Mouse (Mus musculus) testis, postnatal 14 days (tissue): Measurements from ENCODE around the gene Dnm1.
"Not testable (repeated sequence)": the region's sequence is repeated elsewhere in the genome, so short reads cannot be mapped to it uniquely, and the experiment has no call there.

Experiments used
- DNase-seq: peaks from one replicate; pipeline ENCODE4 v3.0.0; 2021; ENCODE audit warnings: low spot score

Gene Dnm1

DNA sequence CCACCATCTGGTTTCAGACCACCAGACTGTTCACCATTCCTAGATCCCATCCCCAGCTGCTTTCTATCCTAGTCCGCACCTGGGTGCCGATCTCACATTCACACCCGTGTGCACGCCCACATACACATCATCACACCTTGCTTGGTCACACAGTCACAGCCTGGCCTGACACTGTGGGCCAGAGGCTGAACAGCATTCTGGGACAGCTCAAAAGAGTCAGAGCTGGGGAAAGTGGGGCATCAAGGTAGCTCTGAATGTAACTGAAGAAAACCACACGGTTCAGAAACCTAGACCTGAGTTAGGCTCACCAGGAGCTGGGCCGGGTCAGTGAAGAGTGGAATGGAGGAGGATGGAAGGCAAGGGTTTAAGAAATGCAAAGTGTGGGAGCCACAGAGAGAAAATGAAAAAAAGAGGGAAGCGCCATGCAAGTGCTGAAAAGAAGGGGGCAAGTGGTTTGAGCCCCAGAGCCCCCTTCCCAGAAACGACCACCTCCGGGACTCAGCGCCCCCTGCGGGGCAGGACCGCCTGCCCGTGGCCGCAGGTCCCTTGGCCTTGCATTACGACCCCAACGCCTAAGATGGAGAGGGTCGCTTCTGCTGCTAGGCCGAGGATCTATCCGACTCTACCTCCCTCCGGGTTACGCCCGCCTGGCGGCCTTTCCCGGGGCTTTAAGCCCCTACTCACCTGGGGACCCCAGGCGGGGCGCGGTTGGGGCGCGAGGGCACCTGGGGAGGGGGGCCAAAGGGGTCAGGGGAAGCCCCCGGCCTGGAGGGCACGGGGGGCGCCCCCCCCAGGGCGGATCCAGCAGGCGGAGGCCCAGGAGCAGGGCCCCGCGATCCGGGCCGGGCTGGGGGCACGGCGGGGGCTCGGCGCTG, 41.5 kb downstream of the Dnm1 start:
- DNase-seq = no peak

GRCm38 (mm10) chr2:32310096-32310845, 42.9 kb downstream of the Dnm1 start:
- DNase-seq = no peak

- no peak for DNase-seq
Observed at GRCm38 (mm10) chr2:32308870-32309568, 44.1 kb downstream of the Dnm1 start.

GRCm38 (mm10) chr2:32307941-32308760, 45.0 kb downstream of the Dnm1 start:
- DNase-seq = no peak

DNA sequence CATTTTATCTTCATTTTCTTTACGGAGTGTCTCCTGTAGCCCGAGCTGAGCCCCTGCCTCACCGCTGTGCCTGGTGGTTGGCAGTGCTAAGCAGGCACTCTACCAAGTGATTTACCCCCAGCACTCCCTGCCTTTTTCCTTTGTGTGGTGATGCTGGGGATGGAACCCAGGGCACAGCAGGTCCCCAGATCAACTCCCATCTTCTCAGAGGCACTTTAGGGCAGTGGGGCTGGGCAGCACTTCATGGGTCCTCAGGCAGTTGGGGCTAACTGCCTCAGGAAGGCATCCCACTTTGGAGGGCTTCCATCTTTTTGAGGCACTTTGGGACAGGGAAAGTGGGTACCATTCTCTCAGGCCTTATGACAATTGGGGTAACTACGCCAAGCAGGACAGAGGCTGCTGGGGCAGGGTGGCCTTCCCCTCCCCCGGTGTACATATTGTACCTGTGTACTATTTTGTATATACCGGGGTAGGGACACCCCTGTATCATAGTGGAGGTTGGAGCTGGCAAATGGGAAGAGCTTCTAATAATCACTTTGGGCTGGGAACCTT, 45.8 kb downstream of the Dnm1 start:
- DNase-seq = no peak

DNA sequence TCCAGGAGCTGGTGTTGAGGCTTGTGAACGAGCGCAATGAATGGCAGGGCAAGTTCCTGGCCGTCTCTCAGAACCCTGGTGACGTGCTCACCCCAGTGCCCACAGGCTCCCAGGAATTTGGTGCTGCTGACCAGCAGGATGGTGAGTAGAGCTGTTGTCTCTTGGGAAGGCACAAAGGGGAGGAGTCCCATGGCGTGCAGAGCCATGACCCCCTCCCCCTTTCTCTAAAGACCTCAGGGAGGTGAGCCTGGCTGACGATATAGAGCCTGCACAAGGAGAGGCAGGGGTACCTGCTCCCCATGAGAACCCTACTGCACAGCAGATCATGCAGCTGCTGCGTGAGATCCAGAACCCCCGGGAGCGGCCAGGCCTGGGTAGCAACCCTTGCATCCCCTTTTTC, 47.0 kb downstream of the Dnm1 start:
- no peak for DNase-seq

DNA sequence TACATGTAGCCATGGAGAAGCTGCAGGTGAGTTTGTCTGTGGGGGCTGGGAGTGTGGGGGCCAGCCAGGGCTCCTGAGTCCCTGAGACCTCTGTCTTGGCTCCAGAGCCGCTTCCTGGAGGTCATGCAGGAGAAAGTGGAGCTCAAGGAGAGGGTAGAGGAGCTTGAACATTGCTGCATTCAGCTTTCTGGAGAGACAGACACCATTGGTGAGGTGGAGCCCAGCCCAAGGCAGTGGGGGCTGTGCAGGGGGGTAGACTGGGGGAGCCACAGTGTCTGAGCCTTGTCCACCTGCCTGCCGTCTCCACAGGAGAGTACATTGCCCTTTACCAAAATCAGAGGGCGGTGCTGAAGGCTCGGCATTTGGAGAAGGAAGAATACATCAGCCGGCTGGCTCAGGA, 47.5 kb downstream of the Dnm1 start:
- DNase-seq = no peak

- DNase-seq = no peak
Observed at GRCm38 (mm10) chr2:32304145-32304832, 48.8 kb downstream of the Dnm1 start.

GRCm38 (mm10) chr2:32302952-32303351, 50.2 kb downstream of the Dnm1 start:
- no peak for DNase-seq

DNA sequence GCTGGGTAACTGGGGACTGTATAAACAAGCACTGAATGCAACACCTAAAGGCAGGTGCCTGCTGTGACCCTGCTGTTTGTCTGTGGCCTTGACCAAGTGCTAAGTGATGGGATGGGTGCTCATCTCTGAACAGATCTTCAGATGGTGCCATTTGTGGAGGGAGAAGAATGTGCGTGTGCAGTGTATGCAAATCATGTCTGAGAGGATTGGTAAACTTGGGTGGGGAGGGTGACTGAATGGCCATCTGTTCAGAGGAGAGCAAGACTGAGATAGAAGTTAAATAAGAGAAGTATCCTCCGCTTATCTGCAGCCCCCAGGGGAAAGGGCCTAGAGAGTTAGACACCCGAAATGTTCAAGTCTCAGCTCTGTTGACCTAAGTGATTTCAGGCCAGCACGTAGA, 53.7 kb downstream of the Dnm1 start:
- DNase-seq = no peak

GRCm38 (mm10) chr2:32295842-32296241, 57.3 kb downstream of the Dnm1 start:
- DNase-seq = not testable (repeated sequence)

DNA sequence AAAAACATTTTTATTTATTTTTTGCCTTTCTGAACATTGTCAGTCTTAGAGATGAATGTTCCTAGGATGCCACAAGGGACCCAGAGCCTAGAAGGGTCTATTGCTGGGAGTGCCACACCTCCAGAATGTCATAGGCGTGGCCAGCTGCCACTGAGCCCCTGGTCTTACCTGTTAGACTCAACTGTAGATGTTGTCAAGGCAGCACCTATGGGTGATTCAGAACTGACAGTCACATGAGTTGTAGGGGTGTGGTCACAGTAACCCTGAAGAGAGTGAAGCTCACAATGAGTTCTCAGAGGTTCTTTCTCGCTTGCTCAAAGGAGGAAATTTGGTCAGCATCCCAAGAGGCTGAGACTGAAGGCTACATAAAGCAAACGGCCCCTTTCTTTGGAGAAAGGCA, 57.9 kb downstream of the Dnm1 start:
- DNase-seq = no peak

- no peak for DNase-seq
Observed at GRCm38 (mm10) chr2:32294348-32294747, 58.8 kb downstream of the Dnm1 start.

- DNase-seq = no peak
Observed at GRCm38 (mm10) chr2:32289578-32289977, 63.6 kb downstream of the Dnm1 start.

DNA sequence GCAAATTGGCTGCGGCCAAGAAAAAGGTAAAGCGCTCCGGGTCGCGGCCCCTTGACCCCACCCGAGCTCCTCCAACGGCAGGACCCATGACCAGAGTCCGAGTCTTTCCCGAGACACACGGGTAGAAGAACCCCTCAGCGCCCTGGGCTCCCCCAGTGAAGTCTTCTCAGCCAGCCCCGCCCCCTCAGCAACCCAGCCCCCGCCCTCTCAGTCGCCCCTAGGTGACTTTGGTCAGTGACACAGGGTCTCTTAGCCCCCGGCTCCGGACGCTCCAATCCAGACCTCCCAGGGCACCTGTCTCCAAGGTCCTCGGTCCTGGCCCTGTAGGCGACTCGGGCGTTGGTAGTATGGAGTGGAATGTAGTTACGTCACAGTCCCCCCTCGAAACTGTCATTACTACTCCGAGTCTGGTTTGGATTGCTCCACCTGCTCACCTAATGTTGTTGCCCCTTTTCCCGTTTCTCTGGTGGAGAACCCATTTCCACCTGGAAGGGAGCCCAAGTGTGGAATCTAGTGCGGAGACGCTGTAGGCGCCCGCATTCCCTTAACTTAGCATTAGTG, 64.7 kb downstream of the Dnm1 start:
- no peak for DNase-seq

GRCm38 (mm10) chr2:32287923-32288367, 65.2 kb downstream of the Dnm1 start, which contains the start of gene Swi5:
Gene Swi5 (minus strand): TSS chr2:32288075.
- peak; percentile 99 for DNase-seq

- DNase-seq = no peak
Observed at GRCm38 (mm10) chr2:32287334-32287840, 65.8 kb downstream of the Dnm1 start, which contains the start of gene Golga2. Gene Golga2 (plus strand): TSS chr2:32287384.

DNA sequence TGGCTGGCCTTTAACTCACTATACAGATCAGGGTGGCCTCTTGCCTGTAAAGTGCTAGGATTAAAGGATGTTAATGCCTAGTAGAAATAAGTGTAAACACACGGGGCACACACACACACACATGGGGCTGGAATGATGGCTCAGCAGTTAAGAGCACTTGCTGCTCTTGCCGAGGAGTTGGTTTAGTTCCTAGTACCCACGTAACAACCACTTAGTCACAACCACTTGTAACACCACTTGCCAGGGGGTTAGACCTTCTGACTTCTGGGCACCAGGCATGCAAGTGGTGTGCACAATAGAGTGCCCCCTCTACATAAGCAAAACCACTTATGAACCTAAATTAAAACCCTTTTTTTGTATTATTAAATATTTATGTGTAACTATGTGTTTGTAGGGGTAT, 69.2 kb downstream of the Dnm1 start:
- no peak for DNase-seq

- DNase-seq = peak; percentile 41
Observed at GRCm38 (mm10) chr2:32282727-32283126, 70.4 kb downstream of the Dnm1 start.

GRCm38 (mm10) chr2:32282289-32282688, 70.8 kb downstream of the Dnm1 start:
- no peak for DNase-seq
